Mouse (Mus musculus): Measurements from ENCODE around the gene Man2a1. TPM values are rescaled to one million over a fixed set of nuclear protein-coding genes. Genes with fewer than 3 reads are reported as not detected.
A peak's percentile ranks its signal among the peaks of the same experiment; 100 is the strongest.

Gene Man2a1
- polyA plus RNA-seq, 1 experiment from 2014 or later: 13.7 TPM

DNA sequence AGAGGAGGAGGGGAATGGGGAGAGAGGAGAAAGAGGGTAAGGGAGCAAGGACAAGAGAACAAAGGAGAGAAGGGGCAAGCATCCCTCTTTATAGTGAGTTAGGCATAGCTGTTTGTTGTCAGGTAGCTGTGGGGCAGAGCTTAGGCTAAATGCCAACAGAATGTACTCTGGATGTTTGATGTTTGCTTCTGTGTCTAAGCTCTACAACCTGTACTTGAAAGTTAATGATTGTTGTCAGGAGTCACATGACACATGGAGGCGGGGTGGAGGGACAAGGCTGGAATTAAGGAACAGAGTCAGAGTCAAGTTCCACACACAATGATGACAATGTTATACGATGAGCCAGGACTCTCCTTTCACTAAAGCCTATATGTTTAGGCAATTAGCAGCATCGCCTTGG lies 181.8 kb downstream of the Man2a1 start:
- 71% methylated on average over 3 of the region's 3 CpGs for WGBS
- H3K27me3 ChIP-seq (ENCODE audit: control insufficient read depth, insufficient read depth, low read length): no peaks in the 10 kb centered on the region
- 0 out of 2 replicates have a peak, but pooled peaks have one; percentile 40 for ATAC-seq (ENCODE audit: insufficient read depth, low FRiP score)

GRCm38 (mm10) chr17:64785961-64786360 lies 185.4 kb downstream of the Man2a1 start:
- no peak for ATAC-seq (ENCODE audit: insufficient read depth, low FRiP score)
- 44% methylated on average over 1 of the region's 1 CpGs for WGBS
- H3K4me2 ChIP-seq (ENCODE audit: low read depth, low read length): no peak overlapping the region
- no peaks in the 10 kb centered on the region for H3K36me3 ChIP-seq (ENCODE audit: control insufficient read depth, insufficient read depth, low read length)
- H3K9me3 ChIP-seq (replicated peaks; ENCODE audit: control insufficient read depth, low read length): no peaks in the 10 kb centered on the region
- no peaks in the 10 kb centered on the region for H3K27me3 ChIP-seq (ENCODE audit: control insufficient read depth, insufficient read depth, low read length)
- H3K4me1 ChIP-seq (ENCODE audit: control insufficient read depth, insufficient read depth, low read length): 0 out of 2 replicates have a peak, but pooled peaks cover under 1% of the 10 kb centered on the region
- H3K4me3 ChIP-seq (replicated peaks; ENCODE audit: low read length): no peak overlapping the region
- H3K9ac ChIP-seq (ENCODE audit: low read length): no peak overlapping the region
- no peak overlapping the region for H3K27ac ChIP-seq (ENCODE audit: low read length)

More for the DNA sequence above, 181.8 kb downstream of the Man2a1 start:
- no peak overlapping the region for H3K9ac ChIP-seq (ENCODE audit: low read length)
- no peaks in the 10 kb centered on the region for H3K36me3 ChIP-seq (ENCODE audit: control insufficient read depth, insufficient read depth, low read length)
- peaks cover 4% of the 10 kb centered on the region; the same call in 1 of the 2 replicates for H3K4me1 ChIP-seq (ENCODE audit: control insufficient read depth, insufficient read depth, low read length)
- H3K27ac ChIP-seq (ENCODE audit: low read length): no peak overlapping the region
- no peak overlapping the region for H3K4me3 ChIP-seq (replicated peaks; ENCODE audit: low read length)
- no peak overlapping the region for H3K4me2 ChIP-seq (ENCODE audit: low read depth, low read length)
- no peaks in the 10 kb centered on the region for H3K9me3 ChIP-seq (replicated peaks; ENCODE audit: control insufficient read depth, low read length)

DNA sequence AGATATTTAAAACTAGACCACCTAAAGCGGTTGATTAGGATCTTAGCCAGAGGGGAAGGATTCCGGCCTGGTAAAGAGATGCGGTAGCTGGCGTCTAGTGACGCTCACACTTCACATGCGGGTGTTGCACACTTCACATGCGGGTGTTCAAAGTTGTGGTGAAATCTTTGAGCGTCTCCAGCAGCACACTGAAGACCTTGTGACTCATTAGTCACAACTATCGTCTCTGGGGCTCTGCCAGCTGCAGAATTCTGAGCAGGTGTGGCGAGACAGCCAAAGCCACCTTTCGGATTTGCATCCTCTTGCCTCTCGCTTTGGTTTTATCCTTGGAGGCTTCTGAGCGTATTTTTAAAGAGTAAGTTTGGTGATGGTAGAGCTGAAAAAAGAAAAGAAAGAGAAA lies 187.8 kb downstream of the Man2a1 start:
- Histone ChIP-seq H3K27ac (ENCODE audit: low read length) (no peak overlapping the region), H3K36me3 (ENCODE audit: control insufficient read depth, insufficient read depth, low read length) (no peaks in the 10 kb centered on the region), H3K9me3 (replicated peaks; ENCODE audit: control insufficient read depth, low read length) (no peaks in the 10 kb centered on the region), H3K4me3 (replicated peaks; ENCODE audit: low read length) (no peak overlapping the region), H3K4me2 (ENCODE audit: low read depth, low read length) (no peak overlapping the region), H3K9ac (ENCODE audit: low read length) (no peak overlapping the region), H3K27me3 (ENCODE audit: control insufficient read depth, insufficient read depth, low read length) (no peaks in the 10 kb centered on the region), H3K4me1 (ENCODE audit: control insufficient read depth, insufficient read depth, low read length) (no peaks in the 10 kb centered on the region)
- ATAC-seq (ENCODE audit: insufficient read depth, low FRiP score): no peak
- WGBS: 85% methylated on average over 13 of the region's 13 CpGs

DNA sequence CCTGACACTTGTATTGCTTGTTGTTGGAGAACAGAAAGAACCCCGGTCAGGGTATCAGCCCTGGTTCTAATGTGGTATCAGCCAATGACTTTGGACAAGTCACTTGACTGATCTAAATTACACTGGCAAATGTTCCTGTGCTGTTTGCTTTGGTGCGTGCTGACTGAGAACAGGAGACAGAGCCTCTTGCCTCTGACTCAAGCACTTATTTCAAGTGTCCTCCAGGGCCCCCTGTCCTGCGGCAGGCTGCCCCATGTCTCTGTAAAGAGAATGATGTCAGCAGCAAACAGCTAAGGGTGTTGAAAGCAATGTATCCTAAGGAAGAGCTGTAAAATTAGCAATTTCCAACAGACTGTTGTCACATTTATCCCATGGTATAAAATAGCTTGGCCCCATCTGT lies 188.6 kb downstream of the Man2a1 start:
- H3K9ac ChIP-seq (ENCODE audit: low read length): no peak overlapping the region
- no peak for ATAC-seq (ENCODE audit: insufficient read depth, low FRiP score)
- no peaks in the 10 kb centered on the region for H3K36me3 ChIP-seq (ENCODE audit: control insufficient read depth, insufficient read depth, low read length)
- no peak overlapping the region for H3K4me2 ChIP-seq (ENCODE audit: low read depth, low read length)
- H3K9me3 ChIP-seq (replicated peaks; ENCODE audit: control insufficient read depth, low read length): no peaks in the 10 kb centered on the region
- no peak overlapping the region for H3K4me3 ChIP-seq (replicated peaks; ENCODE audit: low read length)
- 46% methylated on average over 3 of the region's 3 CpGs for WGBS
- no peak overlapping the region for H3K27ac ChIP-seq (ENCODE audit: low read length)
- H3K27me3 ChIP-seq (ENCODE audit: control insufficient read depth, insufficient read depth, low read length): no peaks in the 10 kb centered on the region
- no peaks in the 10 kb centered on the region for H3K4me1 ChIP-seq (ENCODE audit: control insufficient read depth, insufficient read depth, low read length)

GRCm38 (mm10) chr17:64792076-64792475 lies 191.5 kb downstream of the Man2a1 start:
- no peak for ATAC-seq (ENCODE audit: insufficient read depth, low FRiP score)
- H3K36me3 ChIP-seq (ENCODE audit: control insufficient read depth, insufficient read depth, low read length): no peaks in the 10 kb centered on the region
- WGBS: 83% methylated on average over 3 of the region's 3 CpGs
- H3K9ac ChIP-seq (ENCODE audit: low read length): no peak overlapping the region
- H3K27ac ChIP-seq (ENCODE audit: low read length): no peak overlapping the region
- H3K9me3 ChIP-seq (replicated peaks; ENCODE audit: control insufficient read depth, low read length): no peaks in the 10 kb centered on the region
- H3K4me1 ChIP-seq (ENCODE audit: control insufficient read depth, insufficient read depth, low read length): no peaks in the 10 kb centered on the region
- H3K27me3 ChIP-seq (ENCODE audit: control insufficient read depth, insufficient read depth, low read length): no peaks in the 10 kb centered on the region
- H3K4me2 ChIP-seq (ENCODE audit: low read depth, low read length): no peak overlapping the region
- no peak overlapping the region for H3K4me3 ChIP-seq (replicated peaks; ENCODE audit: low read length)

DNA sequence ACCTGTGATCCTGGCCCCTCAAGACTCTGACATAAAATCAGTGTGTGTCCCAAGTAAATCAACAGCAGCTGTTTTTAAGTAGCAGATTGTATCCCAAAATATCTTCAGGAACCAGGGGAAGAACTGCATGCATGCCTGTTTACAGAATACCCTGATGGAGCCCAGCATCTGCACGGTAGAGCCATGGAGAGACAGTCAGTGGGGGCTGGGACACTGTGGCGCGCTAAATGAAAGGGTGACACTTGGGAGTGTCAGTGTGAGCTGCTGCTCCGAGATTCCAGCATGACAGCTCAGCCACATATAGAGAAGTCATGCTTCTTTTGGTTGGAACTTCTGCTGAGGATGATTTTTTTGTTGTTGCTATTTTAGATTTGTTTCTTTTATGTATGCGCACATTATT lies 192.1 kb downstream of the Man2a1 start:
- Histone ChIP-seq H3K4me2 (ENCODE audit: low read depth, low read length) (no peak overlapping the region), H3K9me3 (replicated peaks; ENCODE audit: control insufficient read depth, low read length) (no peaks in the 10 kb centered on the region), H3K4me1 (ENCODE audit: control insufficient read depth, insufficient read depth, low read length) (no peaks in the 10 kb centered on the region), H3K27ac (ENCODE audit: low read length) (no peak overlapping the region), H3K4me3 (replicated peaks; ENCODE audit: low read length) (no peak overlapping the region), H3K36me3 (ENCODE audit: control insufficient read depth, insufficient read depth, low read length) (no peaks in the 10 kb centered on the region), H3K27me3 (ENCODE audit: control insufficient read depth, insufficient read depth, low read length) (no peaks in the 10 kb centered on the region), H3K9ac (ENCODE audit: low read length) (no peak overlapping the region)
- WGBS: 72% methylated on average over 5 of the region's 5 CpGs
- ATAC-seq (ENCODE audit: insufficient read depth, low FRiP score): no peak

DNA sequence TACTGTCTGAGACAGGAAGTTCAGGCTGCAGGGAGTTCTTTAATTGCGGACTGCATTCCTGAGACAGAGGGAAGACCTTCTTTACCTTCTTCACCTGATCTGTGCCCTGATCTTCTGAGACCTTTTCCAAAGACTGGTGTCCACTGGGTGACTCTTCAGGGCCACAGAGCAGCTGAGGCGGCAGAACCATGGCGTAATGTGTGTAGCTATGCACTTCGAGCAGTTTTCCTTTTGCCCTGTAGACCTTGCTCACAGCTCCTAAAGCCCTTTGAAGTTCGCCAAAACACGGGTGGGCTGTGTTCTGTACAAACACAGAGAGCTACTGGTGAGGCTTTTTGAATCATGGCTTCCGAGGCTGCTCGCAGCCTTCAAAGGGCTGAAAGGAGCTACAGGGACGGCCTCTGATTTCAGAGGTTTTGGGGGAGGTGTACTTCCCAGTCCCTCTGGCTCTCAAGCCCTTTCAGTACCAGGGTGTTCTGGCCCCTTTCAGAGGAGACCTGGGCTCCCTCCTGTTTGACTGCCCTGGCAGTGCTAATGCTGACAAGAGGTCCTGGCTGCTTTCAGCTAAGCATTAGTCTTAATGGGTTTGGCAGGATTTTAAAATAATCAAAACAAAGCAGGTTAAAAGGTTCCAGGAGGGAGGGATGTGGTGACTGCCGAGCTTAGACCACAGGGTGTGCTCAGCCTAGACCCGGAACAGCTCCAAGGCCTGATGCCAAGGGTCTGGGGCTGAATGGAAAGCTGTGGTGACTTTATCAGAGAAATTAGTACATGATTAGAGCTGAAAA lies 201.8 kb downstream of the Man2a1 start:
- peaks cover 9% of the 10 kb centered on the region for H3K4me1 ChIP-seq (ENCODE audit: control insufficient read depth, insufficient read depth, low read length)
- no peaks in the 10 kb centered on the region for H3K27me3 ChIP-seq (ENCODE audit: control insufficient read depth, insufficient read depth, low read length)
- 26% methylated on average over 11 of the region's 11 CpGs for whole genome bisulfite sequencing
- peak; percentile 83 for ATAC-seq (ENCODE audit: insufficient read depth, low FRiP score)
- no peak overlapping the region; the same call in 1 of the 2 replicates for H3K9ac ChIP-seq (ENCODE audit: low read length)
- no peaks in the 10 kb centered on the region for H3K9me3 ChIP-seq (replicated peaks; ENCODE audit: control insufficient read depth, low read length)
- H3K4me2 ChIP-seq (ENCODE audit: low read depth, low read length): 0 out of 2 replicates have a peak overlapping the region, but pooled peaks have one; percentile 29
- no peak overlapping the region for H3K4me3 ChIP-seq (replicated peaks; ENCODE audit: low read length)
- H3K27ac ChIP-seq (ENCODE audit: low read length): peak overlapping the region; percentile 14; the same call in 1 of the 2 replicates
- no peaks in the 10 kb centered on the region for H3K36me3 ChIP-seq (ENCODE audit: control insufficient read depth, insufficient read depth, low read length)

DNA sequence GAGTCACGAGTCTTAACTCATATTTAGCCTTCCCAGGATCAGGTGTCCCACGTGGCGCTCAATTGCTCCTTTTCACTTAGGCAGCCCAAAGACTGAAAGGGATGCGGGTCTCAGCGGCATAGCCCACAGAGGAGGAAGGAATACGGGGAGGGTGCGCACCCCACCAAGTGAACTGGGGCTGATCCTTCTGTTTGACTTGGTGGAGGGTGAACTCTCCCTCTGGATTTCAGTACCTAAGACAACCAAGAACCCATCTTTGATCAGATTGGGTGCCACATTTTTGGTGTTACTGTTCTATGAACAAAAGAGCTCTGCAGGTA lies 202.4 kb downstream of the Man2a1 start:
- Histone ChIP-seq H3K27me3 (ENCODE audit: control insufficient read depth, insufficient read depth, low read length) (no peaks in the 10 kb centered on the region), H3K9ac (ENCODE audit: low read length) (no peak overlapping the region), H3K36me3 (ENCODE audit: control insufficient read depth, insufficient read depth, low read length) (no peaks in the 10 kb centered on the region), H3K9me3 (replicated peaks; ENCODE audit: control insufficient read depth, low read length) (no peaks in the 10 kb centered on the region), H3K27ac (ENCODE audit: low read length) (no peak overlapping the region), H3K4me3 (replicated peaks; ENCODE audit: low read length) (no peak overlapping the region), H3K4me1 (ENCODE audit: control insufficient read depth, insufficient read depth, low read length) (peaks cover 9% of the 10 kb centered on the region), H3K4me2 (ENCODE audit: low read depth, low read length) (no peak overlapping the region)
- no peak for ATAC-seq (ENCODE audit: insufficient read depth, low FRiP score)
- 45% methylated on average over 7 of the region's 7 CpGs for WGBS
